17 mouse cellular contexts compared by ENCODE assay signal in genomic region chr9:70080027-70080800, GRCm38 (mm10). TPM values are rescaled to one million over a fixed set of nuclear protein-coding genes. Genes with fewer than 3 reads are reported as not detected.
DNase-seq lines count a peak whose midpoint lies in the region; ATAC-seq and TF ChIP-seq lines count a peak whose summit lies in the region.
"Had no signal": no experiment of that assay in that cellular context is flagged by ENCODE, and none has a peak within 500 bp of the region (broad histone marks: within the 10 kb centered on the region; RNA-seq: fewer than 3 reads in every experiment).

No protein-coding gene starts in this region.

- no peak overlapping the region for H3K9ac ChIP-seq in stomach, embryonic 16.5 days (ENCODE audit: low read length)
- no peak overlapping the region for H3K9ac ChIP-seq in stomach, postnatal 0 days (ENCODE audit: low read length)
- no peak overlapping the region for H3K9ac ChIP-seq in hindbrain, embryonic 14.5 days
- no peak overlapping the region for H3K9ac ChIP-seq in intestine, postnatal 0 days (ENCODE audit: low read depth, low read length)
- H3K9ac ChIP-seq: lung, embryonic 15.5 days had no signal

- no peaks in the 10 kb centered on the region; the same call in 1 of the 2 replicates for H3K9me3 ChIP-seq in stomach, embryonic 16.5 days (replicated peaks; ENCODE audit: control insufficient read depth, low read length)
- H3K9me3 ChIP-seq in stomach, postnatal 0 days (ENCODE audit: control insufficient read depth, low read length) = no peaks in the 10 kb centered on the region
- H3K9me3 ChIP-seq in hindbrain, embryonic 14.5 days (ENCODE audit: control insufficient read depth, low read length) = no peaks in the 10 kb centered on the region
- H3K9me3 ChIP-seq in intestine, postnatal 0 days (ENCODE audit: control insufficient read depth) = no peaks in the 10 kb centered on the region
- H3K9me3 ChIP-seq: lung, embryonic 15.5 days had no signal

- no peaks in the 10 kb centered on the region for H3K27me3 ChIP-seq in stomach, embryonic 16.5 days (ENCODE audit: control insufficient read depth, insufficient read depth, low read length)
- H3K27me3 ChIP-seq in stomach, postnatal 0 days (ENCODE audit: control insufficient read depth, insufficient read depth, low read length) = no peaks in the 10 kb centered on the region
- H3K27me3 ChIP-seq in hindbrain, embryonic 14.5 days (ENCODE audit: control insufficient read depth, insufficient read depth, low read length) = no peaks in the 10 kb centered on the region
- H3K27me3 ChIP-seq in intestine, postnatal 0 days (replicated peaks; ENCODE audit: control insufficient read depth, insufficient read depth, low read length) = no peaks in the 10 kb centered on the region
- H3K27me3 ChIP-seq: lung, embryonic 15.5 days had no signal

- no peak overlapping the region for H3K4me2 ChIP-seq in stomach, embryonic 16.5 days (ENCODE audit: low read depth, low read length)
- no peak overlapping the region for H3K4me2 ChIP-seq in stomach, postnatal 0 days (replicated peaks; ENCODE audit: low read depth)
- H3K4me2 ChIP-seq in hindbrain, embryonic 14.5 days (replicated peaks) = no peak overlapping the region
- H3K4me2 ChIP-seq in intestine, postnatal 0 days (replicated peaks; ENCODE audit: low read depth) = no peak overlapping the region
- H3K4me2 ChIP-seq: lung, embryonic 15.5 days had no signal

- no peak for ATAC-seq in stomach, embryonic 16.5 days (ENCODE audit: insufficient read depth, low FRiP score)
- ATAC-seq in stomach, postnatal 0 days (ENCODE audit: low FRiP score, low TSS enrichment) = no peak
- ATAC-seq in hindbrain, embryonic 14.5 days (ENCODE audit: low FRiP score) = no peak
- no peak for ATAC-seq in intestine, postnatal 0 days

- no peak for TF ChIP-seq CTCF in stomach, postnatal 0 days (IDR thresholded peaks at IDR 0.05; ENCODE audit: low read depth)
- TF ChIP-seq CTCF in bone marrow, adult 2 months (IDR thresholded peaks at IDR 0.05; ENCODE audit: control insufficient read depth, insufficient read depth, low read length) = no peak
- no peak for TF ChIP-seq CTCF in intestine, postnatal 0 days (IDR thresholded peaks at IDR 0.05; ENCODE audit: low read depth)

- WGBS in stomach, embryonic 16.5 days = 84% methylated on average over 9 of the region's 9 CpGs
- 80% methylated on average over 9 of the region's 9 CpGs for WGBS in stomach, postnatal 0 days
- 22% methylated on average over 9 of the region's 9 CpGs for WGBS in bone marrow, adult 2 months
- WGBS in hindbrain, embryonic 14.5 days = 88% methylated on average over 9 of the region's 9 CpGs
- 87% methylated on average over 9 of the region's 9 CpGs for WGBS in intestine, postnatal 0 days

- H3K36me3 ChIP-seq in stomach, embryonic 16.5 days (ENCODE audit: control insufficient read depth, insufficient read depth, low read length) = no peaks in the 10 kb centered on the region
- no peaks in the 10 kb centered on the region for H3K36me3 ChIP-seq in stomach, postnatal 0 days (ENCODE audit: control insufficient read depth, insufficient read depth, low read length)
- no peaks in the 10 kb centered on the region for H3K36me3 ChIP-seq in hindbrain, embryonic 14.5 days (replicated peaks; ENCODE audit: control insufficient read depth, insufficient read depth)
- H3K36me3 ChIP-seq in intestine, postnatal 0 days (ENCODE audit: control insufficient read depth, insufficient read depth) = no peaks in the 10 kb centered on the region
- H3K36me3 ChIP-seq: lung, embryonic 15.5 days had no signal

- H3K4me3 ChIP-seq in stomach, embryonic 16.5 days (replicated peaks; ENCODE audit: low read length) = no peak overlapping the region
- H3K4me3 ChIP-seq in stomach, postnatal 0 days (ENCODE audit: low read depth, low read length) = no peak overlapping the region
- H3K4me3 ChIP-seq in bone marrow, adult 2 months (replicated peaks; ENCODE audit: control insufficient read depth, low read depth, low read length) = no peak overlapping the region
- no peak overlapping the region for H3K4me3 ChIP-seq in hindbrain, embryonic 14.5 days (replicated peaks; ENCODE audit: low read length)
- no peak overlapping the region for H3K4me3 ChIP-seq in intestine, postnatal 0 days (ENCODE audit: low read depth, low read length)
- H3K4me3 ChIP-seq: lung, embryonic 15.5 days had no signal

- H3K27ac ChIP-seq in stomach, embryonic 16.5 days (ENCODE audit: low read length) = peak overlapping the region; percentile 25; the same call in 1 of the 2 replicates
- H3K27ac ChIP-seq in stomach, postnatal 0 days (replicated peaks) = no peak overlapping the region
- H3K27ac ChIP-seq in bone marrow, adult 2 months (ENCODE audit: control insufficient read depth, insufficient read depth, low read depth, low read length, poor library complexity) = peak overlapping the region; percentile 10; the same call in 1 of the 2 replicates
- no peak overlapping the region for H3K27ac ChIP-seq in hindbrain, embryonic 14.5 days
- H3K27ac ChIP-seq in intestine, postnatal 0 days (ENCODE audit: low read depth, low read length) = no peak overlapping the region
- H3K27ac ChIP-seq: lung, embryonic 15.5 days had no signal

- no peak for TF ChIP-seq EP300 in stomach, postnatal 0 days (optimal IDR thresholded peaks at IDR 0.05)

- no peak for TF ChIP-seq POLR2A in bone marrow, adult 2 months (IDR thresholded peaks at IDR 0.05; ENCODE audit: borderline replicate concordance, control insufficient read depth, low read depth, low read length)

- H3K4me1 ChIP-seq in stomach, embryonic 16.5 days (ENCODE audit: control insufficient read depth, insufficient read depth, low read length) = peaks cover 5% of the 10 kb centered on the region; the same call in 1 of the 2 replicates
- no peaks in the 10 kb centered on the region for H3K4me1 ChIP-seq in stomach, postnatal 0 days (replicated peaks; ENCODE audit: control insufficient read depth, insufficient read depth)
- peaks cover 2% of the 10 kb centered on the region; the same call in 1 of the 2 replicates for H3K4me1 ChIP-seq in bone marrow, adult 2 months (ENCODE audit: control insufficient read depth, insufficient read depth, low read length)
- H3K4me1 ChIP-seq in hindbrain, embryonic 14.5 days (replicated peaks; ENCODE audit: control insufficient read depth, insufficient read depth, low read length) = no peaks in the 10 kb centered on the region
- no peaks in the 10 kb centered on the region for H3K4me1 ChIP-seq in intestine, postnatal 0 days (replicated peaks; ENCODE audit: control insufficient read depth, insufficient read depth, low read length)

- DNase-seq in stomach, postnatal 0 days (ENCODE audit: low spot score) = no peak
- DNase-seq in spleen, adult 12 weeks (ENCODE audit: low spot score) = peak; percentile 30
- DNase-seq in hindbrain, embryonic 14.5 days (ENCODE audit: low spot score) = no peak
- no peak for DNase-seq in urinary bladder, postnatal 36 days (ENCODE audit: low spot score in 2 of 2)
- DNase-seq in heart, adult 11 months = no peak
- DNase-seq: embryo, embryonic 11 days; gastrocnemius, postnatal 25 days; heart, postnatal 14 days; kidney, adult 11 months; right cerebral cortex, postnatal 4 days had no signal

RNA-seq across cellular contexts. Expression of gene Gcnt3, which starts 42.3 kb away (rescaled TPM):
- polyA plus RNA-seq in stomach, embryonic 16.5 days (2015; fragmentation: Nextera tagmentation; extraction: Ambion mirVana) = 16.9 and 28.7 TPM in 2 replicates
- 76.2 and 81.1 TPM in 2 replicates for polyA plus RNA-seq in stomach, postnatal 0 days (2015; fragmentation: Nextera tagmentation; extraction: Ambion mirVana)
- 0.59 and 0.70 TPM in 2 replicates for polyA plus RNA-seq in bone marrow, adult 2 months (2011; ENCODE audit: insufficient read depth, insufficient read length, low replicate concordance, missing spikeins)
- polyA plus RNA-seq in hindbrain, embryonic 14.5 days (2014; fragmentation: Nextera tagmentation; extraction: Ambion mirVana) = 0.04 TPM in 1 of 2 replicates, not detected in the other
- polyA plus RNA-seq in intestine, postnatal 0 days (2015; fragmentation: Nextera tagmentation; extraction: Ambion mirVana) = 11.0 and 11.1 TPM in 2 replicates
- polyA plus RNA-seq: brain, embryonic 14.5 days; limb, embryonic 11.5 days; midbrain, embryonic 14.5 days had no signal

Comparison
In these comparisons a context has a peak if more than half of its experiments do, and no peak if none do; other contexts are left out.
1. H3K27ac ChIP-seq: peak in stomach, embryonic 16.5 days (single experiment) and bone marrow, adult 2 months (single experiment); none in stomach, postnatal 0 days (single experiment), hindbrain, embryonic 14.5 days (single experiment) and intestine, postnatal 0 days (single experiment).